Mouse (Mus musculus): ENCODE measurements around the gene Ssrp1.

The Ssrp1 gene

GRCm38 (mm10) chr2:85036507-85037046, 457 bp upstream of the Ssrp1 start:
- DNase-seq (ENCODE audit: low spot score): no peak

GRCm38 (mm10) chr2:85038336-85038735, 1.3 kb downstream of the Ssrp1 start:
- DNase-seq (ENCODE audit: low spot score): no peak

GRCm38 (mm10) chr2:85043623-85044022, 6.6 kb downstream of the Ssrp1 start:
- DNase-seq (ENCODE audit: low spot score): no peak

GRCm38 (mm10) chr2:85046222-85046621, 9.2 kb downstream of the Ssrp1 start:
- DNase-seq (ENCODE audit: low spot score): no peak

- DNase-seq (ENCODE audit: low spot score): no peak
Observed at GRCm38 (mm10) chr2:85047081-85047480, 10.0 kb downstream of the Ssrp1 start.

- DNase-seq (ENCODE audit: low spot score): peak; percentile 97
Observed at GRCm38 (mm10) chr2:85047596-85048167, 10.6 kb downstream of the Ssrp1 start, which contains the start of gene Tnks1bp1. Gene Tnks1bp1, plus strand, starts transcription at chr2:85048022.

GRCm38 (mm10) chr2:85048168-85048751, 11.2 kb downstream of the Ssrp1 start:
- peak; percentile 71 for DNase-seq (ENCODE audit: low spot score)

GRCm38 (mm10) chr2:85049277-85049676, 12.2 kb downstream of the Ssrp1 start:
- DNase-seq (ENCODE audit: low spot score): no peak

GRCm38 (mm10) chr2:85050001-85050634, 13.1 kb downstream of the Ssrp1 start:
- peak; percentile 63 for DNase-seq (ENCODE audit: low spot score)

- DNase-seq (ENCODE audit: low spot score): peak; percentile 45
Observed at GRCm38 (mm10) chr2:85050746-85051145, 13.7 kb downstream of the Ssrp1 start.

GRCm38 (mm10) chr2:85053192-85053816, 16.3 kb downstream of the Ssrp1 start:
- no peak for DNase-seq (ENCODE audit: low spot score)

GRCm38 (mm10) chr2:85056711-85057110, 19.7 kb downstream of the Ssrp1 start:
- no peak for DNase-seq (ENCODE audit: low spot score)

- DNase-seq (ENCODE audit: low spot score): no peak
Observed at GRCm38 (mm10) chr2:85059677-85060076, 22.6 kb downstream of the Ssrp1 start.

- peak; percentile 61 for DNase-seq (ENCODE audit: low spot score)
Observed at GRCm38 (mm10) chr2:85060591-85061060, 23.6 kb downstream of the Ssrp1 start.

GRCm38 (mm10) chr2:85061107-85061541, 24.1 kb downstream of the Ssrp1 start:
- DNase-seq (ENCODE audit: low spot score): peak; percentile 37

GRCm38 (mm10) chr2:85065141-85065875, 28.3 kb downstream of the Ssrp1 start:
- DNase-seq (ENCODE audit: low spot score): no peak

- no peak for DNase-seq (ENCODE audit: low spot score)
Observed at GRCm38 (mm10) chr2:85066937-85067336, 29.9 kb downstream of the Ssrp1 start.

GRCm38 (mm10) chr2:85067903-85068625, 31.0 kb downstream of the Ssrp1 start:
- DNase-seq (ENCODE audit: low spot score): no peak

- no peak for DNase-seq (ENCODE audit: low spot score)
Observed at GRCm38 (mm10) chr2:85068626-85069025, 31.6 kb downstream of the Ssrp1 start.

GRCm38 (mm10) chr2:85070086-85070485, 33.1 kb downstream of the Ssrp1 start:
- no peak for DNase-seq (ENCODE audit: low spot score)

GRCm38 (mm10) chr2:85071921-85072320, 34.9 kb downstream of the Ssrp1 start:
- DNase-seq (ENCODE audit: low spot score): no peak

All from ovary, postnatal 36 days (tissue).